Mouse (Mus musculus) heart, postnatal 0 days (tissue): ENCODE measurements around the gene Tmem204.

Experiments
- CTCF ChIP-seq: IDR thresholded peaks from 2 replicates; pipeline ENCODE4 v1.5.1; 2016; ENCODE audit warnings: antibody characterized with exemption, control low read depth, low read depth
- EP300 ChIP-seq: IDR thresholded peaks from 2 replicates; pipeline ENCODE4 v1.6.1; 2016; ENCODE audit warnings: antibody characterized with exemption, low read depth

DNA sequence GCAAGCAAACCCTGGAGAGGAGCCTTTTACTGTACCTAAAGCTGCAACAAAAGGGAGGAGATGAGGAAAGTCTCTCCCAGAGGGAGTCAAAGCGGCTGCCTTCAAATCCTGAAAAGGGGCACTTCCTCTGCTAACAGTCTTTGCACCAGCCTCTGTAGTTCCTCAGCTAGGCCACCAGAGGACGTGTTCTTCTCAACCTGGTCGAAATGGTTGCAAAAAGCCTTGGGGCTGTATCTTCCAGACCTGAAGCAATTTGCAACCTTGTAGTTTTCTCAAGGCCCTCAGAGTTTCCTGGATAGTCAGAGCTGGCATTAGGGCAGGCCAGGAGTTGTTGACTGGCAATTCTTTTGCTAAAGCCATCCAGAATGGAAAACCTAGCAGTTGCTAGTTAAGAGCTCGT lies 33.9 kb upstream of the Tmem204 start:
- peak; percentile 16; the same call in 1 of the 2 replicates for TF ChIP-seq CTCF
- TF ChIP-seq EP300 = no peak
